Mouse (Mus musculus) forebrain, embryonic 12.5 days (tissue): ENCODE data around the gene Bhlhe41. TPM values are rescaled to one million over a fixed set of nuclear protein-coding genes. Genes with fewer than 3 reads are reported as not detected.

Source experiments
- polyA plus RNA-seq: library from polyadenylated mRNA; unstranded; fragments of >200 nt; fragmentation: Nextera tagmentation; extraction: Ambion mirVana; gene quantifications from 2 replicates; pipeline ENCODE4 v1.2.1, GENCODE M21; 2016

The Bhlhe41 gene
- polyA plus RNA-seq, 1 experiment from 2014 or later = 1.5 TPM

Other genes starting within 250 kb of the Bhlhe41 start
- not detected in 2 replicates for gene Tuba3b, start 249.8 kb downstream of the Bhlhe41 start, polyA plus RNA-seq
- 3.1 and 3.6 TPM in 2 replicates for gene Rassf8, start 118.8 kb downstream of the Bhlhe41 start, polyA plus RNA-seq
- gene Sspn, start 66.1 kb upstream of the Bhlhe41 start, polyA plus RNA-seq = 2.7 and 3.2 TPM in 2 replicates